Comparison of ENCODE assay signal across 21 mouse cellular contexts in genomic region chr10:115146257-115146898, GRCm38 (mm10). TPM values are rescaled to one million over a fixed set of nuclear protein-coding genes. Genes with fewer than 3 reads are reported as not detected.
"Had no signal": no experiment of that assay in that cellular context is flagged by ENCODE, and none has a peak within 500 bp of the region (broad histone marks: within the 10 kb centered on the region; RNA-seq: fewer than 3 reads in every experiment).

No protein-coding gene starts in this region.

- H3K4me2 ChIP-seq: liver, embryonic 15.5 days; lung, embryonic 15.5 days; midbrain, embryonic 15.5 days; neural tube, embryonic 12.5 days; stomach, embryonic 15.5 days had no signal

- H3K4me1 ChIP-seq: liver, embryonic 15.5 days; lung, embryonic 15.5 days; megakaryocyte, embryonic 14.5 days; midbrain, embryonic 15.5 days; neural tube, embryonic 12.5 days; stomach, embryonic 15.5 days had no signal

- H3K27ac ChIP-seq: liver, embryonic 15.5 days; lung, embryonic 15.5 days; macrophage; midbrain, embryonic 15.5 days; neural tube, embryonic 12.5 days; stomach, embryonic 15.5 days; stomach, postnatal 0 days had no signal

- H3K9ac ChIP-seq: liver, embryonic 15.5 days; liver, postnatal 0 days; lung, embryonic 15.5 days; midbrain, embryonic 15.5 days; neural tube, embryonic 12.5 days; stomach, embryonic 15.5 days had no signal

- H3K27me3 ChIP-seq: liver, embryonic 15.5 days; lung, embryonic 15.5 days; megakaryocyte, embryonic 14.5 days; midbrain, embryonic 15.5 days; neural tube, embryonic 12.5 days; stomach, embryonic 15.5 days had no signal

- H3K9me3 ChIP-seq: liver, embryonic 15.5 days; lung, embryonic 15.5 days; midbrain, embryonic 15.5 days; neural tube, embryonic 12.5 days; stomach, embryonic 15.5 days had no signal

- ATAC-seq: liver, postnatal 0 days; lung, postnatal 0 days had no signal

- H3K36me3 ChIP-seq: liver, embryonic 15.5 days; lung, embryonic 15.5 days; midbrain, embryonic 15.5 days; neural tube, embryonic 12.5 days; stomach, embryonic 15.5 days had no signal

- H3K4me3 ChIP-seq: liver, embryonic 15.5 days; lung, embryonic 15.5 days; midbrain, embryonic 15.5 days; neural tube, embryonic 12.5 days; stomach, embryonic 15.5 days had no signal

- DNase-seq: liver, postnatal 0 days; lung, adult 2 months; lung, postnatal 14 days; lung, postnatal 36 days; right cerebral cortex, postnatal 14 days; thymus, adult 2 months; thymus, postnatal 25 days; thymus, postnatal 4 days had no signal

RNA-seq across cellular contexts. Expression of gene Tph2, which starts 38.4 kb away (rescaled TPM):
- total RNA-seq: megakaryocyte progenitor cell, adult 5-6 weeks; monocyte, adult 5-6 weeks; neutrophil, adult 5-6 weeks had no signal
- polyA plus RNA-seq: liver, embryonic 15.5 days; liver, postnatal 0 days; lung, adult 2 months; macrophage; stomach, postnatal 0 days; thymus, adult 2 months; urinary bladder, adult 2 months had no signal
